Mouse (Mus musculus): ENCODE data around the gene Tmbim7.

Tmbim7 gene

DNA sequence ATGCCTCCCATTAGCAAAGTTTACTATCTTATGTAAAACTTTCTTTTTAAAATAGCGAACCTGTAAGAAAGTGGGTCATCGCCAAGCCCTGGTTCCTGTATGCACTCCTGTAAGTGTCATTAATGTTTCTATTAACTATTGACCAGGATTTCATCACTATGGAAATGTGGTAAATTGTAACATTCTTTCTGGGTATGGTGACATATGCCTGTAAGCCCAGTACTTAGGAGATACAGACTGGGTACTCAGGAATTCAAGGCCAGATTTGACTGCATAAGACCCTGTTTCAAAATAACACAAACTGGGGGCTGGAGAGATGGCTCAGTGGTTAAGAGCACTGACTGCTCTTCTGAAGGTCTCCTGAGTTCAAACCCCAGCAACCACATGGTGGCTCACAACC, 14.2 kb downstream of the Tmbim7 start:
- in situ Hi-C loops (cut with MboI): no loop called here

DNA sequence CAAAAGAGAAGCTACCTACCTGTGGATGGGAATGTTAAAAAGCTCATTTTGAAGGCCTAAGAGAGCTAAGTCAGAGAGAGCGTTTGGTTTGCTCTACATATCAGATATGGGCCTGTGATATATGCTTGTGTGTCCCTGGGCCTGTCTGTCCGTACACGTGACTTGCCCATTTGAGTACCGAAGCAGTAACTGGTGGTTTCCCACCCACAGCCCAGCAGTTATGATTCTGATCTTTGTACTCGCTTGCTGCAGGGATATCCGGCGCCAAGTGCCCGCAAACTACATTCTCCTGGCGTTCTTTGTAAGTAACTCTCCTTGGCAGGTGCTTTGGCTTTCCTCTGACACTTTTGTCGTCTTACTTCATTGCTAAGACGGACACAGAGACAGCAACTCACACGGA, 15.6 kb downstream of the Tmbim7 start:
- in situ Hi-C loops (cut with MboI): no loop called here

DNA sequence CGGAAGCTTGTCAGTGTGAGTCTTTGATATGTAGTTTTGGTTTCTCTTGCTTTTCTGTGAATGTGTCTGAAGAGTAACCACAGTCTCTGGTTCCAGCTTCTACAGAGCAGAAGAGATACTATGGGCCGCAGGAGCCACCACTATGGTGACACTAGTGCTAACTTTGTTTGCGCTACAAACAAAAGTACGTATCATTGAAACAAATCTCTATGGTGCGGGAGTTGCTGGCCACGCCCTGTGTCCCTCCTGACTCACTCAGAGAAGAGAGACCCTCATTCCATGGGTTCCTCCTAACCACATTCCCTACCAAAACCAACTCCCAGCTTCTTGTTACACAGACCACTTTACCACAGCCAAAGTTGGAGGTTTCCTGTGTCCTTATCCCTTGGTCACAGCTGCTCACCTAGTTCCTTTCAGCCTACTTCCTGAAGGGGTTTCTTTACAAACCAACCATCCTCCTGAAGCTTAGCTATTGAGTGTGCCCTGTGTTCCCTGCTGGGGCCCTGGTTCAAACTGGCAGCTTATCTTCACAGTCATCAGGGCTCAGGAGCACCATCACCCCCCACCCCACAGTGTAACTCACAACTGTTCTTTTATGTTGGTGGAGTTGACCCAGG, 19.1 kb downstream of the Tmbim7 start:
- in situ Hi-C loops (cut with MboI): no loop called here

DNA sequence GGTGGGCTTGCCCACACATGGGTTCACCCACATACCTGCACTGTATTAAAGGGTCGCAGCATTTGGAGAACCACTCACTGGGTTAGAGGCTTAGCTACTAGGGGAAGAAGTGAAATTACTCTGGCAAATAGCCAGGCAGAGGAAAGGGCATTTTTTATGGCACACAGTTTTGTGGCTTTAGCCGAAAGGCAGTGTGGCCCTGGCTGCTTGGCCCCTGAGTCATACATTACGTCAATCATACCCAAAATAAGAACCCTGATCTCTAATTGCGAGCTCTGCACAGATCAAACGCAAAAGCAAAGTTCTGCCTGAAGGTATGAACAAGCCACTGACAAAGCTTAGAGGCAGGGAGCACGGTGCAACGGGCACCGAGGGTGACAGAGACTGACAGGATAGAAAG, 37.3 kb downstream of the Tmbim7 start:
- in situ Hi-C loops (cut with MboI): no loop called here

DNA sequence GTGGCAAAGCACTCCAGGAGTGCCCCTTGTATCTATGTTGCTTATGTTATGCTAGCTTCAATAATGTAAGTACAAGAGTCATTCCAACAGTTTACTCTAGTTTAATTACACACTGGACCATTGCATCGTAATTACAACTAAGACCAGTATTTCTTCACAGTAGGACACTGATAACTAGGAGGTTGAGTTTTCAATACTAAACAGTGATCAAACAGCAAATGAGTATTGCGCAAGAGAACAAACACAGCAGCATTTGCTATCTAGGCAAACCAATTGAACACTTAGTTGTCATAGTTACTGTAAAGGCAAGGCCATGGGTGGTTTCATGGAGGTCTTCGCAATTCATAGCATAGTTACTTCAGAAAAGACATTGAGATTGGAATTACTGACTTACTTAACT, 40.3 kb downstream of the Tmbim7 start:
- in situ Hi-C loops (cut with MboI): no loop called here

DNA sequence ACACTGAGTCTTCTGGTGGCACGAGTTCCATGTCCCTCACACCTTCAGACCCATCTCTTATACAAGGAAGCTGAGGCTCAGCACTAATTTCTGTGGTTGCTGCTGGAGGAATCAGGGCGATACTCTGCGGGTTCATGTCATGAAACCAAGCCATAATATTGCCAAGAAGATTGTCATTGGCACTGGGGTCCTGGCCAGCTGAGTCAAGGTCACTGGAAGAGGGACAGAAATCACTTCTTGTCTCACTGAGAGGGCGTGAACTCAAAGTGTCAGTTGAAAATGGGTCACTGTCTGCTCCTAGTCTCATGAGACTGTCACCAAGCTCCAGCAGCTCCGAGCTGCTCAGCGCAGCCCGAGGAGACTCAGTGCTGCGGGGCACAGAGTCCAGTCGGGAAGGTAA, 42.0 kb downstream of the Tmbim7 start:
- in situ Hi-C loops (cut with MboI): no loop called here

DNA sequence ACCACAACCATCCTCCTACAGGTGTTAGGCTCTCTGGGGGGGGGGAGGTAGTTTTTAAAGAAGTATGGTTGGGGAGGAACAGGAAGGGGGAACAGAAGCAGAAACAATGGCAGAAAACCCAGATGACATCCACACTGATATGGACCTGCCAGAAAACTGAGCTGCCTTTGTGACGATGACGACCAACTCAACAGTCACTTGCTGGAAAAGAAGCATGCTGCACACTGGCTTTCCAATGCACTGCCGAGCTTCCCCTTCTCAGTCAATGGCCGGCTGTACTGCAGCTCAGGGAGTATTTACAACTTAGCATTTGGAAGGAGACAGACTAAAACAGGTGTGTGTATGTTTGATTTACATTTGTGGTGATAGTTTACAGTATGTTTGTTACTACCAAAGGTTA, 44.2 kb downstream of the Tmbim7 start:
- in situ Hi-C loops (cut with MboI): no loop called here

DNA sequence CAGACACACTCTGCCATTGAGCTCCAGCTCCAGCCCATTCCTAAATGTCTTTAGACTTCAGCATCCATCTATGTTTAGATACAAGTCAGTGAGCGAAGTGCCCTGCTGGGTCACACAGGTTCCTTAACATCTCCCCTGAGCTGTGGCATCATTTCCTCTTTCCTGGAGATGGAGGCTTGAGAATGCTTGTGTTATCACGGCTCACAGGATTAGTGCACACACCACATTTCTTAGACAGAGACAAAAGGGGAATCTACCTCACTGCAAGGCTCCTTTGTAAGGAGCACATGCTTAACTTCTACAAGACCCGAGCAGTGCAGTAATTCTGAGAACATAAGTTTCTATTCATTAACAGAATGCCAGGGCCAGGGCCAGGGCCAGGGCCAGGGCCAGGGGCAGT, 45.0 kb downstream of the Tmbim7 start:
- in situ Hi-C loops (cut with MboI): no loop called here

DNA sequence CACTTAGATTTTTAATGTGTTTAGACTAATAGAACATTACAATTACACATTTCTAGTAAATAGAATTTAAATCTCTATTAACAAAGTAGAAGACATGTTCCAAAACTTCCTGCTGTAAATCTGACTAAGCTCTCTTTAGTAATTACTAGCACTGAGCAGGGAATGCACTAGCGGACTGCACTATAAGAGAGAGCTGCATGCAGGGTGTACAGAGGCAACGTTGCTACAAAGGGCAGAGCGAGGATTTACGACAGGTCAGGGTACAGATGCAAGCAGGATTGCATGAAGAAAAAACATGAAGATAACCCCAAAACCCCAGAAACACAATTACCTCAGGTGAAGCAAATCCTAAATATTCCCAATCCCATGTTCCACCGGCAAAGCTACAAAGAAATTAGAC, 49.0 kb downstream of the Tmbim7 start:
- in situ Hi-C loops (cut with MboI): no loop called here

DNA sequence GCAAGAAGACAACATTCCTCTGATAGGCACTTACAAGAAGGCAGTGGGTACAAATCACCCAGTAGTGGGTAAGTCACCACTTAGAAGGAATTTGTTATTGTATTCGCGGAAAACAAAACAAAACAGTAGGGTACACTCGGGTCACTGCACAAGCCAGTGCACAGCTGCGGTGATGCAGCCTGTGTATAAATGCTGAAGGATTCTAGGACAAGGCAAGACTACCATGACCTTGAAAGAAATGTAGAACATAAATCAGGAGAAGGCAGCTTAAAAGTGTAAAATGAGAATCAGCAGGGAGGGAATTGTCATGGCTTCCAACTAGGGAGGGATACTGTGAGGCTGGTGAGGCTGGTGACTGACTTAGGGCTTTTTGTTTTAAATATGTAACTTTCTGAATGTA, 51.2 kb downstream of the Tmbim7 start:
- in situ Hi-C loops (cut with MboI): no loop called here

DNA sequence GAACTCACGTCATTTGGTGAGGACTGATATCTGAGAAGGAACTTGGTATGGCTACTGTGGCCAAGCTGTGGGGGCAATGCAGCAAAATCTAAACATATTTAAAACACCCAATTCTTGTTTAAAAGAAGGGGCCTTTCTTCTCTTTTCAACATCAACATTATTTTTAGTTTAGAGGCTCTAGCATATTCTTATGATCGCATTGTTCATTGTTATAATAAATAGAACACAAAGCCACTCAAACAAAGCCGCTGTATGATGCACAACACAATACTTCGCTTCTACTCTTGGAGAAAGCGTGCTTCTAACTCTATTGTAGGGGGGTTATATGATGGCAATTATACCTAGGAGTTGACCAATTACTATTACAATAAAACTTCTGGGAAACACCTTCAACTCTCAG, 64.8 kb downstream of the Tmbim7 start:
- in situ Hi-C loops (cut with MboI): no loop called here

DNA sequence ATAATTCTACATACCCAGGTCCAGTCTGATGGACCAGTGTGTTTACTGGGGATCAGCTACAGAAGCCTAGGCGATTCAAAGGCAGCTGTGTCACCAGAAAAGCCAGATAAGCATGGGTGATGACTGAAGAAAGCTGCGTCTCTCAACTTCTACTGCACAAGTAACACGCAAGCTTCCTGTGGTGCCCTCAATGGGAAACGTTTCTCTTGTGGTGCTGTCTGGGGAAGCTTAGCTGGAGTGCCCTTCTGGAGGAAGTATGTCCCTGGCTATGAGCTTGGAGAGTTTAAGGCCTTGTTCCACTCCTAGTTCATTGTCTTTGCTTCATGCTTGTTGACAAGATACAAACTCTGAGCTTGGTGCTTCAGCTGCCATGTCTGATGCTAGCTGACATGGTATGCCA, 68.4 kb downstream of the Tmbim7 start:
- in situ Hi-C loops (cut with MboI): no loop called here

DNA sequence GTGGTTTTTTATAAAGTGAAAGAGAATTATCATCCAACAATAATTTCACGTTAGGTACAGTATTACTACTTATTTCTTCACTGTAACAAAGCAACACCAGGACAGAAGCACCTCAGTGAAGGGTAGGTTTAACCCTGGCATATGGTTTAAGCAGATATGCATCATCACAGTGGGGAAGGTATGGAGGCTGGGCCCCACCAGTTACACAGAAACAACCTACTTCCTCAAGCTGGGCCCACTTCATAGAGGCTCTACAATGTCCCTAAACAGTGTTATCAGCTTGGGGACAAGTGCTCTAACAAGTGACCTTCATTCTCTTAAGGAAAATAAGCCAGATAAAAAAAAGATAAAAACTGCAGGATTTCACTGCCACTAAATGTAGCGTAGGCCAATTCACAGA, 71.9 kb downstream of the Tmbim7 start:
- in situ Hi-C loops (cut with MboI): no loop called here

DNA sequence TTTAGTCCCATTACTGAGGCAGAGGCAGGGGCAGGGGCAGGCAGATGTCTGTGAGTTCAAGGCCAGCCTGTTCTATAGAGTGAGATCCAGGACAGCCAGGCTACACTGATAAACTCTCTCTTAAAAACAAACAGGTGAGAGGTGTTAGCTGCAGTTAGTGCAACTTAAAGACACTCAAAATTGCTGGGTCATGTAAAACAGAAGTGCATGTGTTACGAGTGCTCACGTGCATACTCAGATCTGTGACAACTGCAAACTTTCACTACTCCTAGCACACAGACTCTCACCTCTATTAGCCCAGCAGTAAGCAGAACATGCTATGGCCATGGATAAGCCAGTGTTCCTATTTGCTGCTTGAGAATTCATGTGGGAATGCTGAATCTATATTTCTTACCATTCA, 72.4 kb downstream of the Tmbim7 start:
- in situ Hi-C loops (cut with MboI): no loop called here

DNA sequence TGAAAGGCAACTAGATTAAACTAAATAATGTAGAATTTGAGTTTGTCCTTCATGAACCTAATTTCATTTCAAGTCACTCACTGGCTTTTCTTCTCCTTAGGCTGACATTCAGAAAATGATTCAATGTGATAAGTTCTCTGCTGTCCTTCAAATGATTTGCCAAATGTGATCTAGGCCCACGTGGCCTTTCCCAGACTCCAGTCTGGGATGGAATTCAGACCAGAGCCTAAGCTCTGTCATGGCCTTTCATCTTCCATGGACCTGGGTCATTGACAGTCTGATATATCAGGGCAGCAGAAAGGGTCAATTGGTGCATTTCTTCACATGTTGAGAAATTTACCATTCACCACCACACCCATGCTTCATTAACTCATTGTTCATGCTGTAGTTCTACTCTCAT, 74.5 kb downstream of the Tmbim7 start:
- in situ Hi-C loops (cut with MboI): no loop called here

DNA sequence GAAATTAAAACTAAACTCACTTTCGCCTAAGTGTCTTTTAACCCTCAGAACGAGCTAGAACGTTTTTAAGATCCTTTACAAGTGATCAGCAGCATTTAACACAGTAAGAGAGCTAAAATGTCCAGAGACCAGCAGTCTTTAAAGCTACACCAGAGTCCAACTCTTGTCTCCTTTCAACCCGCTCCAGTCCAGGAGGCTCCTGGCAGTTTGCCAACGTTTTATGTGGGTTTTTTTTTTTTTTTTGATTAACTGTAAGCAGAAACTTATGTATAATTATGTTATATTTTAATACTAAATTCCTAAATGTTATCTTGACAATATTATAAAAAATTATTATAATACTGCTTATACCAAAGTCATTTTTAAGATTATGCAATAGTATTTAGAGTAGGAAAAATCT, 77.8 kb downstream of the Tmbim7 start:
- in situ Hi-C loops (cut with MboI): no loop called here

Data from mature B cell (primary cell).